Mouse (Mus musculus): ENCODE results near the gene Fcho2. TPM values are rescaled to one million over a fixed set of nuclear protein-coding genes. Genes with fewer than 3 reads are reported as not detected.

The Fcho2 gene
- polyA plus RNA-seq, 1 experiment: 30.6 TPM

DNA sequence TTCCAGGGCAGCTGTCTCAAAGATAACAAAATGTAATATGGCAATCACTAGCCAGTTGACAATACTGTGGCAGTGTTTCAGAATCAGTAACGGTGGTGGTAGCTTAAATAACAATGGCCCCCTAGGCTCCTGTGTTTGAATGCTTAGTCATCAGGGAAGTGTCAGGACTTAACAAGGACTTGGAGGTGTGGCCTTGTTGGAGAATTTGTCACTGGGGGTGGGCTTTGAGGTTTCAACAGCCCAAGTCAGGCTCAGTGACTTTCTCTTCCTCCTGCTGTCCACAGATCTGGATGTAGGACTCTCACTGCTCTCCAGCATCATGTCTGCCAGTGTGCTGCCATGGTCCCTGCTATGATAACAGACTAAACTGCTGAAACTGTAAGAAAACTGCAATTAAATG lies 93.0 kb downstream of the Fcho2 start:
- DNase-seq (ENCODE audit: extremely low spot score in 1 of 2, low spot score in 1 of 2): no peak

DNA sequence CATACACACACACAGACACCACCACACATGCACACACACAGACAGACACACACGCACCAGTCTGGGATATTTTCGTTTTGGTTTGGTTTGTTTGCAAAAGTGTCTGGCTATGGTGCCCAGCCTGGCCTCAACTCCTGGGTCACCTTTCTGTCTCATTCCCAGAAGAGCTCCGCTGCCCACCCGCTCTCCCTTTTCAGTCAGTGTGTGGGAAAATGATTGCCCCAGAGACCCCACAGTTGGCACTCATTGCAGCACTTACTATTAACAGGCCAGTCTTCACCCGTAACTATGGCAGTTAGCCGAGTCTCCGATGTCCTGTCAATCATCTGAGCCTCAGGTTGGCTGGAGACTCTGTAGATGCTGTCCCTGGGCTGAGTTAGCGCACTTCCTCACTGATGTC lies 99.1 kb downstream of the Fcho2 start:
- no peak for DNase-seq (ENCODE audit: extremely low spot score in 1 of 2, low spot score in 1 of 2)

DNA sequence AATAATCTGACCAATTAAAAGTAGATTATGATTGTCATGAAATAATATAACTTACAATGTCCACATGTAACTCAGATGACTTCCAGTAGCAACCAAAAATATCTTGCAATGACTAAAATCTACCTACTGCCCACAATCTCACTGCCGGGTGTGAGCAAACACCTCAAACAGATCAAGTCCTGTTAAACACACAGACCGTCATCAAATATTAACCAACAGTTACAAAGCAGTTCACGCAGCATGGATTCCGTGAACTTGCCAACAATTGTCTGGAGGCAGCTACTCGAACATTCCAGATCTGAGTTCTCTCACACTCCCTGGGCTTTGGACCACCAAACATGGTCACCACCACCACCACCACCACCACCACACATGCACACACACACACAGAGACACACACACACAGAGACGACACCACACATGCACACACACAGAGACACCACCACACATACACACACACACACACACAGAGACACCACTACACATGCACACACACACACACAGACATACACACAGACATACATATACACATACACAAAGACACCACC lies 99.7 kb downstream of the Fcho2 start:
- no peak for DNase-seq (ENCODE audit: extremely low spot score in 1 of 2, low spot score in 1 of 2)

DNA sequence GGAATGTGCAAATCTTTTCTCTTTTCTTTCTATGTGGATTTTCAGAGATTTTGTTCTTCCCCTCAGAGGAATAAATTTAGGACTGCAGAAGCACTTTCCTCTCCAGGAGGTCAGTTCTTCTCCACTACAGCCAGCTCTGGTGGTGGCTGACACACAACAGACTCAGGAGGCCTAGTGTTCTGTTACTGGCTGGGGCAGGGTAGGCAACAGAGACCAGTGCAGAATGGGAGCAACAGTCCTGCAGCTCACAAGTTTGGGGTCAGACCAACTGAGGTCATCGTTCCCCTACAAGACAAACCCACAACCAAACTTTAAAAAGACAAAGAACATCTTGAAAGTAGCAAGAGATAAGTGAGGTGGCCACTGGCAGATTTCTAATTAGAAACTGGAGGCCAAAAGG lies 104.6 kb downstream of the Fcho2 start:
- no peak for DNase-seq (ENCODE audit: extremely low spot score in 1 of 2, low spot score in 1 of 2)

DNA sequence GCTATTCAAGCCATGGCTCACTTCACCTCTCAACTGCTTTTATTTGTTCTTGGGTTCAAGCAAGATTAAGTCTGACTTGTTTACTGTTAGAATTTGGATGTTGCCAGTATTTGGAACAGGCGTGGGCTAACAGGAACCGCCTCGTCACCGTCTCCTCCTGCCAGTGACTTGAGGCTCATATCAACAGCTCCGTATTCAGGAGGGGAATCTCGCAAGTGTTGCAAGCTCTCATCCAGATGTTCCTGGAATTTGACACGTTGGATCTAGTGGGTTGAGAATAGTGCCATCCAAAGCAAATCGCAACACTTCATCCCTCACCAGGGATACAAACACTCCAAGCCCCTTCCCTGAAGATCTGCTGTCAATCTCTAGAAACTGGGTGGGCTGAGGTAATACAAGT lies 105.0 kb downstream of the Fcho2 start:
- DNase-seq (ENCODE audit: extremely low spot score in 1 of 2, low spot score in 1 of 2): no peak

DNA sequence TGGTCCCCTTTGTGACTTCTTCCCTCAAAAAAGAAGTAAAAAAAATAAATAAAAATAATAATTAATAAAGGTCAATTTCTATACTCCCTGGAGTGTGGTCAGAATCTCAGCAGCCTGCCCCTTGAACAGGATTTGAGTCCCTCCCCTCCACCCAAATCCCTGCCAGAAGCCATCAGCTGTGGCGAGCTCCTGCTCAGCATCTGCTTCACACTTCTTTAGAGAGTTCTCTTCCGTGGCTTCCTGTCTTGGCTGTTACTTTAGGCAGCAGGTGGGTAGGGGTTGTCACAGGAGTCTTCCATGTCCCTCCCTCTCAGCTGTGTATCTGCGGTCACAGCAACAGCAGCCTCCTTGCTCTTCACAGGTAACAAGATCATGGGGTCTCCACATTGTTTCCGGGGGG lies 109.7 kb downstream of the Fcho2 start:
- DNase-seq (ENCODE audit: extremely low spot score in 1 of 2, low spot score in 1 of 2): no peak

DNA sequence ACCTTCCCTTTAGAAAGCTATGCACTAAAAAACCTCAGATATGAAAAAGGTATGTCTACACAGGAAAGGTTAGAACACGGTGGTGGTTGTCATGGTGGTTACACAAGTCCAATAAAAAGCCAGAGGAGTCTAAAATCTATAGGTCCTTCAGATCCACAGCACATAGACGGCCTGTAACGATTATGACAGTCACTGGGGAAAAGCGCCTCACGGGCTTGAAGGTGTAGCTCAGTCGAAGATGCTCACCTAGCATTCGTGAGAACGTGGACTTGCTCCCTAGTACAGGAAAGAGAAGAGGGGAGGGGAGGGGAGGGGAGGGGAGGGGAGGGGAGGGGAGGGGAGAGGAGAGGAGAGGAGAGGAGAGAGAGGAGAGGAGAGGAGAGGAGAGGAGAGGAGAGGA lies 111.5 kb downstream of the Fcho2 start:
- DNase-seq (ENCODE audit: extremely low spot score in 1 of 2, low spot score in 1 of 2): no peak

DNA sequence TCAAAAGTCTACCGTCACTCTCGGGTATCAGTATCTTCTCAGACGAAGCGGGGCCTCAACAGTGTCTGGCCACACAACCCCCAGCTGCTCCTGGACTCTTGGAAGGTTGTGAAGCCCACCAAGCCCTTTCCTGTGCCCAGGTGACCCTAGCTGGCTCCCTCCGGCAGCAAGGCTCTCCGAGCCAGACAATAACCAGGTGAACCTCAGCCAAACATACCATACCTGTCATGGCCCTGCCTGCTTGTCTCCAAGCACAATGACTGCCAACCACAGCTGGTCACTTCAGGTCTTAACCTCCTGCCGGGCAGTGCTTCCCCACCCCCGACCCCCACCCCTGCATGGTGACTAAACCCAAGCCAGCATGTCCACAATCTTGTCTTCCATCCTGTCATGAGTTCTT lies 112.9 kb downstream of the Fcho2 start:
- no peak for DNase-seq (ENCODE audit: extremely low spot score in 1 of 2, low spot score in 1 of 2)

DNA sequence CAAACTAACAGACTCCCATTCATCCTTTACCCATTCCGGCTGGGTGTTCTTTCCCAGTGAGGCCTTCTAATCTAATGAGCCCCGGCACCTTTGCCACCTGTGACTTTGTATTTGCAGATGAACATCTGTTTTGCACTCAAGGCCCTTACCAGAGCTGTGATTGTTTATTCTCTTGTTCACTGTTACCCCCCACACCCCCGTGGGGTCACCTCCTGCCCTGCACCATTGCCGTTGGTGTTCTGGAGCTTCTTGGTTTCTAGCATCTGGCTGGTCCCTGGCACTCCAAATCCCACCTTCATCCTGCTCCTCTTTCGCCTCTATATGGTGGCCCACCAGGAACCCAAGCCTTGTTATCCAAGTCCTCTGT lies 114.0 kb downstream of the Fcho2 start:
- DNase-seq (ENCODE audit: extremely low spot score in 1 of 2, low spot score in 1 of 2): no peak

DNA sequence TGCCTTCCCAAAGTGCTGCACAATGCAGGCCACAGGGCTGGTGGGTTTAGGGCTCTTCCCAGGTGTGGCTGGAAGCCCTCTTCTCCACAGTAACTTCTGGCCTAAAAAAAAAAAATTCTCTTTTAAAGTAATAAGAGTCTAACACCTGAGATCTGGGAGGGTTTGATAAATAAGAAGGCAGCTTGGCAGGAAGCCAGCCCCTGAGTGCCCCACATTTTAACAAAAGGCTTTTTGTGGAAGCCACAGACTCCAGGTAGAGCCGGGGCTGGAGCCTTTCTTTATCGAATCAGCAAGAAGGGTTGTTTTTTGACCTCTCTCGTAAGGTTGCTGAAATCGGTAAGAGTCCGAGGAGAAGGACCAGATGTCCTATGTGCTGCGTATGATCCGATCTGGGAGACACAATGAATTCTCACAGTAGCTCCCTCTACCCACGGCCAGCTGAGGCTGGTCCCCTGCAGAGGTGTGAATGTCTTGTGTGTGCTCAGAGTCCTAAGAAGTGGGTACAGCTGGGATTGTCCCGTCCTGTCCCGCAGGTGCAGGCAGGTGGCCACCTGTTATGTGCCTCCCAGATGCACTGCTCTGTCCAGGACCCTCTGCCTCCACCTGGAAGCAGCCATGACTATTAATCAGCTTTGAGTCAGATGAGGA lies 114.5 kb downstream of the Fcho2 start:
- no peak for DNase-seq (ENCODE audit: extremely low spot score in 1 of 2, low spot score in 1 of 2)

DNA sequence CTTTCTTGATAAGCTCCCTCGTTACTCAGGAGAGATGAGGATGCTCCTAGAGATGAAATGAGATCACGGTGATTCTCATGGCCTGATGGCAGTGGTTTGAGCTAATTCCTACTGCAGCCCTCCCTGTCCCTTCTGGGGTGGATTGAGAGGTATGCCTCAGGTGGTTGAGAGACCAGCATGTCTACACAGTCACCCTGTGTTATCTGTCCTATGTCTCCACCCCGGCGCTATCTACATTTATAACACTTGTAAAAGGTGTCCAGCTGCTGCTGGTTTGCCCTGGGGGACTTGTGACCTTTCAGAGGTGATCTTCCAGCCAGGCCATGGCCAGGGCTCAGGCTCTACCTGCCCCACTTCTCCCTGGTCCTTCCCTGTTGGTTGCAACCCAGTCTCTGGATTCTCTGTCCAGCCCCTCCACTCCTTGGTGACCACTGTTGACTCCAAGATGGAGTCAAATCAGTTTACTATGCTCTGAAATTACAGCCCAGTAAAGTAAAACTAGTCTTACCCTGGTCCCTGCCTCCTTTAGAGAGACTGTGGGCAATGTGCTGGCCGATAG lies 115.2 kb downstream of the Fcho2 start:
- no peak for DNase-seq (ENCODE audit: extremely low spot score in 1 of 2, low spot score in 1 of 2)

DNA sequence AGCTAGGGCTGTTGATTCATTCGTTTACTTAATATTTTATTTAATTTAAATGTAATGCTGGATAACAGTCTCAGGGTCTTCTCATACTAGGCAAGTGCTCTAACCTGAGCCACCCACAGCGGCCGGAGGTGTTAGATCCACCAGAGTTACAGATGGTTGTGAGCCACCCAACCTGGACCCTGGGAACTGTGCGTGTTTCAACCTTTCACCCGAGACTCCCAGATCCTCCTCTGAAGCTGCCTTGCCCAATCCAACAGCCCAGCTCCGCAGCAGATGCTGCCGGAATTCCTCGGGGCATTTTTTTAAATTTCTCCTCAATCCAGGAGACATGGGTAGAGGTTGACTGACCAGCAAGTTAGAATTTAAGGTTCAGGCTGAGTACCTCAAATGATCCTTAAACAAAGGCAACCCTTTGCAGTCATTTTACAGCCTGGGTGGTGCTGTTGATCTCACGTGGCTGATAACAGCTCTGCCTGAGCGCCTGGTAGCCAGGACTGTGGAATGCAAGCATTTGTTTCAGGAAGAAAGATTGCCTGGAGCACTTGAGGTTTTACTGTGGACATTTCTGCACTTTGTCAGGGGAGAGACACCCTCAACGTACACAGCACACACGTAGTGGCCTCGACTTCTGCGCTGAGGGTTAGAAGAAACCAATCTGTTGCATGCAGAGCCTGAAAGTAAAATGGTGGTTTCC lies 116.1 kb downstream of the Fcho2 start:
- no peak for DNase-seq (ENCODE audit: extremely low spot score in 1 of 2, low spot score in 1 of 2)

DNA sequence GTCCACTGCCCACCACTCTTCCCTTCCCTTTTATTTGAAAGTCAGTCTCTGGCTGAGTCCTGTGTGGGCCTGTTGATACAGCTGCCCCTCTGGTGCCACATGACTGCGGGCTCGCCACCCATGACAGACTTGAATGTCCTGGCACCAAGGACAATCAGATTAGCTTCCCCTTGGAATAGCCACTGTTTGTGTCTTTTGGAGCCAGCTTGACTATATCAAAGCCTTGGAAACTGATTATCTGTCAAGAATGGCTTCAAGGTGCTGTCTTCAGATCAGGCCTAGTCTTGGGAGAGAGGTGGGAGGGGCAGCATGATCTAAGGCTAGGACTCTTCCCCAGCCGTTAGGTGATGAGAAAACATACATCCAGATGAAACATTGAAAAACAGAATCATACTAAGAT lies 118.5 kb downstream of the Fcho2 start:
- DNase-seq (ENCODE audit: extremely low spot score in 1 of 2, low spot score in 1 of 2): no peak

DNA sequence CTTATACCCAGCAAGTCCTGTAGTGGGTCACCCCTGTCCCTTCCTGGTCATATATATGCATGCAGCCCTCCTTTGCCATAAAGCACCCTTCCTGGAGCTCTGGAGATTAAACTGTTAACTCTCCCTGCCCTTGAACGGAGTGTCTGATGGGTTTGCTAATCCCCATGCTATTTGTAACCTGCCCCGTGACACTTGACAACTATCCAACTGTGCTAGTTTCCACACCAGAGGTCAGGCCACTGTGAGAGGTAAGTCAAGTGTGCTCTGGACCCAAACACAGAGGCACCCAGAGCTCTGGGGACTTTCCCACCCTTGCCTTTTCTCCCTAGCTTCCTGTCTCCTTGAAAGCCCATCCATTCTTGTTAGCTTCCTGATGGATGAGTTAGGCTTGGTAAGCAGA lies 119.7 kb downstream of the Fcho2 start:
- DNase-seq (ENCODE audit: extremely low spot score in 1 of 2, low spot score in 1 of 2): no peak

DNA sequence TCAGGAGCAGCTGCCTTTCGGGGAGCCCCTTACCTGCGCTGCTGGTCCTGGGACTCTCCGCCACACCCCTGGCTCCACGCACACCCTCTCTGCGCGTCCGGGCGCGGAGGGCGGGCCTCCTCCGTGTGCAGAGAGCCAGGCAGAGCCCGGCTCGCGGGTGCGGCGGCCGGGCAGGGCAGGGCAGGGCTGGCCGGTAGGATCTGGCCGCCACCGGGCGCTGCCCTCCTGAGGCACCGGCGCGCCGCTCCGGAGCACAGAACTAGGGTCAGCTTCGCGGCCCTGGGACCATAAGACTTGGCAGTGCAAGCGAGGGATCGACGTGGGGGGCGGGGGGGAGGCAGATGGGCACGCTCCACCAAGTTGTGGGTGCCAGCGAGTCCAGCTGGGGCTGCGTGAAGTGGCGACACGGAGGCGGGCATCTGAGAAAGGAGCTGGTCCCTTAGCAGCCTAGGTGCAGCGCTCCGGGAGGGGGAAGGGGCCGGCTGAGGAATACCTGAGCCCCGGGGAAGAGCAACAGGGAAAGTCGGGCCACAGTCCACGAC lies 120.4 kb downstream of the Fcho2 start, which contains the start of gene Tmem171:
TSS of gene Tmem171 (minus strand) at position 62 of the 542 bp plus-strand sequence.
- no peak for DNase-seq (ENCODE audit: extremely low spot score in 1 of 2, low spot score in 1 of 2)

DNA sequence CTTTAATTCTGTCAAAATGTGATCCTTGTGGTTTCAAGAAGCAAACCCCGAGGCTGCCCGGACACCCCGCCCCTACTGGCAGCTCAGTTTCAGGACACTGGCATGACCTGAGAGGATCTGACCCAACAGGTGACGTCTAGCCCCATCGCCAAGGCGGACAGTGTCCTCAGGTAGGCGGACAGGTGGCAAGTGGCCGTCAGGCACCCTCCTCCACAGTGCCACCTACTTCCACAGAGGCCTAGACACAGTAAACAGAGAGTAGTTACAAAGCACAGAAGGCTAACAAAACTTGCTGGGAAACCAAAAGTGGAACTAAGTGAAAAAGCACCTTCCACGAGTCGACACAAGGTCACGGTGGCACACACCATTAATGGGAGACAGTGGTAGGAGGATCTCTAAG lies 121.9 kb downstream of the Fcho2 start:
- no peak for DNase-seq (ENCODE audit: extremely low spot score in 1 of 2, low spot score in 1 of 2)

DNA sequence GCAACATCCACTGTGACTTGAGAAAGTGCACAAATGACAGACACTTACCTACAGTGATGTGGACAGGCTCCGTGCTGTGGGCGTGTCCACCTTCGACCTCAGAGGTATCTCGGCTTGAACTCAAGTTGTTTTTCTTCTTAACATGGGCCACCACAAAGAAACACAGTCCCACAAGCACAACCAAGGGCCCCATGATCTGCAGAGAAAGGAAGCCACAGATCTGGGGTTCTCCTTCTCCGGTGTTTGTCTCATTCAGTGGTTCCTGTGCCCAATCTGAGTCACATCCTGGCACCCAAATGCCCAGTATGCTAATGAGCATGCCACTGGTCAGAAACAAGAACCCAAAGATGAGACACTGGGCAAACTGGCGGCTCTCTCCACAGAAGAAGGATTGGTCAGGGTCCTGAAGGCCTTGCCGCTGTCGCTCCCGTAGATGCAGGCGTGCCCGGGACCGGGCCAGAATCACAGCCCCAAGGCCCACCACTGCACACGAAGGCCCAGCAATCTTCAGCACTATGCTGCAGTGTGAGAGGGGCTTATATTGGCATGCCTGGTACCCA lies 123.2 kb downstream of the Fcho2 start:
- DNase-seq (ENCODE audit: extremely low spot score in 1 of 2, low spot score in 1 of 2): no peak

DNA sequence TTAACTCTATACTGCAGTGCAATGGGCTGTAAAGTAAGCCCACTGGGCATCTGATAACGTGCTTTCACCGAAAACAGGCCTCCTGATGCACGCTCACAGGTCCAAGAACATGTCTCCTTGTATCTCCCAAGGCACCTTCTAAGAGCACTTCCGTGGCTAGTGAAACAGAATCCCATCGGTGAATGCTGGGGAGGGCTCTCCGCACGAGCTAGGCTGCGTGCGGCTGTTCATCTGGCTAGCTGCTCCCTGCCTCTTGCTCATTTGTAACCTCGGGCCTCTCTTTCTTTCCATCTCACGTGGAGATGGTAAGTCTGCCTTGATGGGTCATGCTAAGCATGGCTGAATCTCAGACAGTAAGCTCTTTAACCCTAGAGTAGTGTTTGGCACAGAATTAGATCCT lies 124.4 kb downstream of the Fcho2 start:
- no peak for DNase-seq (ENCODE audit: extremely low spot score in 1 of 2, low spot score in 1 of 2)

DNA sequence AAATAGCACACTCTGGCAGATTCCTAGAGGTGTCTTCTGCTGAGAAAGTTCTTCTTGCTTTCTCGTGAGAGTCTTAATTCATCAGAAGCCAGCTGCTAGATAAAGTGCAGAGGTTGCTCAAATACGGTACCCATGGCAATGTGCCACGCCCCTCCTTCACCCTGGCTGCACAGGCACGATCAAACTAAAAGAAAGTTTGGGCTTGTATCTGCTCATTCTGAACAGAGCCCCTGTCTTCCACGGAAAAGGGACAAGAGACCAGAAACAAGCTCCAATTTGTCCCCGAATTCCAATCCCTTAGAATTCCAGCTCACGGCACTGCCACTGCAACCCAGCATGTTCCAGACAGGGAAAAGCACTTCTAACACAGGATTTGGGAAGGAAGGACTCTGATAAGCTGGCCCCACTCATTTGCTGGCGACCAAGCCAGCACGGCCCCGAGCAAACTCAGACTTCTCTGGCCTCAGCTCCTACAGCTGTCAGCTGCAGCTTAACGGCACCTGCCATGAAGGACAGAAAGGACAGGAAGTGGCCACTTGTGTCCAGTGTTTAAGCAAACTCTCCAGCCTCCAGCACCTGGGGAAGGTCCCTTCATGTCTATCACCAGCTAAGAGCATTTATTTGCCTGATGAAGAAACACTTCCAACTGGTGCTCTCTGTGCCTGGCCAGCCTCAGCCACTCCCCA lies 125.5 kb downstream of the Fcho2 start:
- DNase-seq (ENCODE audit: extremely low spot score in 1 of 2, low spot score in 1 of 2): no peak

DNA sequence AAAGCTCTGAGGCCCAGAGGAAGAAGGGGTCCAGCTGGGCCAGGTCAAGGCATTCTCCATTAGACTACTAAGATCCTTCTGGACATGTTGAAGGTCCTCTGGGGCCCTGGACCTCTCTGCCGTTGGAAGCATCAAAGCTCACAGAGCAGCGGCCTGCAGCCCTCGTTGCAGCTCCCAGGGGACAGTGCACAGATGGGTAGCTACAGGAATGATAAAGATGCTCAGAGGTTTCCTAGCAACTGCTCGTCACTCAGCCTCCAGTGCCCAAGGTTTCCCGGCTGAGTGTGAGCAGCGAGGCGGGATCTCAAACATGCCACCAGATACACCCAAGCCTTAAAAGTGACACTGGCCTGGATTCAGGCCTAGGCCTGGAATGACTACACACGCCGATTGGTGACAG lies 127.3 kb downstream of the Fcho2 start:
- peak in 1 of 2 experiments; percentile 44 for DNase-seq (ENCODE audit: extremely low spot score in 1 of 2, low spot score in 1 of 2)
